Mouse (Mus musculus) lung, embryonic 14.5 days (tissue): ENCODE data around the gene Mrc2. TPM values are rescaled to one million over a fixed set of nuclear protein-coding genes. Genes with fewer than 3 reads are reported as not detected.

Experiments
- ATAC-seq: fragments of 200-750 bp; cut with Nextera tagmentation; 2 replicates; pipeline ENCODE4 v1.8.0; 2017; ENCODE audit warnings: mild to moderate bottlenecking, moderate TSS enrichment, moderate library complexity; ENCODE audit not compliant: insufficient read depth
- DNase-seq: peaks from one replicate; pipeline ENCODE4 v3.0.0-alpha.2; 2015
- H3K27ac ChIP-seq: fragments of 300-500 bp; sonication (generic); 2 replicates; pipeline ENCODE4 v1.5.1; 2014; ENCODE audit warnings: low read depth, mild to moderate bottlenecking, moderate library complexity
- H3K27me3 ChIP-seq: fragments of 300-500 bp; sonication (generic); 2 replicates; pipeline ENCODE4 v1.6.1; 2014; ENCODE audit warnings: low read length, control low read depth; ENCODE audit not compliant: insufficient read depth
- H3K36me3 ChIP-seq: fragments of 300-500 bp; sonication (generic); 2 replicates; pipeline ENCODE4 v1.6.1; 2014; ENCODE audit warnings: control low read depth; ENCODE audit not compliant: insufficient read depth
- H3K4me1 ChIP-seq: fragments of 300-500 bp; sonication (generic); 2 replicates; pipeline ENCODE4 v1.6.1; 2014; ENCODE audit warnings: antibody characterized with exemption, control low read depth; ENCODE audit not compliant: insufficient read depth
- H3K4me2 ChIP-seq: fragments of 300-500 bp; sonication (generic); 2 replicates; pipeline ENCODE4 v1.6.1; 2014; ENCODE audit warnings: mild to moderate bottlenecking
- H3K4me3 ChIP-seq: fragments of 300-500 bp; sonication (generic); 2 replicates; pipeline ENCODE4 v1.5.1; 2014; ENCODE audit warnings: low read depth, low read length
- H3K9ac ChIP-seq: fragments of 300-500 bp; sonication (generic); 2 replicates; pipeline ENCODE4 v1.6.1; 2014
- H3K9me3 ChIP-seq: fragments of 300-500 bp; sonication (generic); 2 replicates; pipeline ENCODE4 v1.6.1; 2016; ENCODE audit warnings: low read depth, low read length, control low read depth
- CTCF ChIP-seq: IDR thresholded peaks from 2 replicates; pipeline ENCODE4 v1.5.1; 2016; ENCODE audit warnings: antibody characterized with exemption, low read depth
- WGBS: fragments of 180-500 bp; shearing (Covaris S2); extraction: QIAGEN DNeasy Blood & Tissue Kit; methylation state at CpG from one replicate; pipeline ENCODE4 v1.1.7; 2014; 5-methylcytosine and 5-hydroxymethylcytosine counted together
- polyA plus RNA-seq: library from polyadenylated mRNA; unstranded; fragments of >200 nt; fragmentation: Nextera tagmentation; extraction: Ambion mirVana; gene quantifications from 2 replicates; pipeline ENCODE4 v1.2.1, GENCODE M21; 2014

Mrc2 gene
- polyA plus RNA-seq, 1 experiment from 2014 or later, result 20.0 TPM

DNA sequence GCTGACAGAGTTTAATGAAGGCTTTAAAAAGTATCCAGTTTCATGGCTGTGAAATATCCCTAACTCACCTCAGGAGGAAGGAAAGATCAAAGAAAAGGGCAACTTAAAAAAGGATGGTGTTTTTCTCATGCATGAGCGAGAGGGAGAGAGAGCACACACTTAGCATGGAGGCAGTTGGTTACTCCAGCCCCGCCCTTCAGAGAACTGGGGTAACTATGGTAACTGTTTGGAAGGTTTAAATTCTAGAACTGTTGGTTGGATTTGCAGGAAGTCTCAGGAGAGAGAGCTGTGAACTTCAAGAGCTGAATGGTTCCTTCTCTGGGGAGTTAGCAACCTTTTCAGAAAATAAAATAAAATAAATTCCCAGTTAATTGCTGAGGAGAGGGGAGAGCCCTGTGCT is 96.2 kb downstream of the Mrc2 start:
- no peaks in the 10 kb centered on the region for H3K36me3 ChIP-seq
- H3K27ac ChIP-seq, result no peak overlapping the region
- H3K27me3 ChIP-seq, result no peaks in the 10 kb centered on the region
- no peak overlapping the region for H3K4me2 ChIP-seq
- no peak overlapping the region for H3K9ac ChIP-seq
- peak; percentile 22 for DNase-seq
- WGBS, result 41% methylated on average over 2 of the region's 2 CpGs
- no peak for ATAC-seq
- no peaks in the 10 kb centered on the region for H3K4me1 ChIP-seq
- TF ChIP-seq CTCF, result no peak
- no peak overlapping the region for H3K4me3 ChIP-seq
- no peaks in the 10 kb centered on the region for H3K9me3 ChIP-seq

DNA sequence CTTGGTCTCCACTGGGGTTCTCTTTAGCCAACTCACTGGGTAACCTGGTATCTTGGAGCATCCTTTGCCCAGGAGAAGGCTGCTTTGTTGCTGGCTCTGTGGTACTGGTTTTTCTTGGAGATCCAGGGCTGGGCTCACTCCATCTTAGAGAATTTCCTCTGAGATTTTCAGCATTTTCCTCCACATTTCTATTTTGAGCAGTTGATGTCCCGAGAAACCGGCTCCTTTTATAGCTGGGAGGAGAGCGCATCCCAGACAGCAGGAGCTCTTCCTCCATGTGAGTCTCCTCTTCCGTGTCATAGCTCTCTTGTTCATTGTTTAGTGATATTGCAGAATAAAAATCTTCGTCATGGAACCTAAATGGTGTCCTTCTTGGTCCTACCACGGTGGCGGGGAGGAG is 97.8 kb downstream of the Mrc2 start:
- ATAC-seq (no peak), DNase-seq (no peak)
- Histone ChIP-seq H3K9me3 (no peaks in the 10 kb centered on the region), H3K36me3 (no peaks in the 10 kb centered on the region), H3K4me3 (no peak overlapping the region), H3K27me3 (no peaks in the 10 kb centered on the region), H3K9ac (no peak overlapping the region), H3K4me2 (no peak overlapping the region), H3K4me1 (no peaks in the 10 kb centered on the region), H3K27ac (no peak overlapping the region)
- WGBS, result 87% methylated on average over 7 of the region's 7 CpGs
- no peak for TF ChIP-seq CTCF

Other genes starting within 250 kb of the Mrc2 start
- gene Efcab3, start 229.1 kb upstream of the Mrc2 start, polyA plus RNA-seq, result not detected in 2 replicates
- 43.3 and 46.8 TPM in 2 replicates for gene Mettl2, start 166.2 kb upstream of the Mrc2 start, polyA plus RNA-seq
- gene Gm10842, start 145.8 kb upstream of the Mrc2 start, polyA plus RNA-seq, result not detected in 2 replicates
- gene Tlk2, start 113.8 kb upstream of the Mrc2 start, polyA plus RNA-seq, result 26.8 and 28.0 TPM in 2 replicates
- gene March10, start 164.1 kb downstream of the Mrc2 start, polyA plus RNA-seq, result 0.43 TPM in 1 of 2 replicates, not detected in the other